Mouse (Mus musculus) bone marrow macrophage, adult 2 months (primary cell): ENCODE measurements at regions not wholly inside any gene's neighbourhood (a gene's known extent, or its start where the extent isn't known, plus 50 kb on each side); places are given as distances from the start of the nearest gene placed in this dataset.

Experiments used
- H3K27ac ChIP-seq: 2 replicates; pipeline ENCODE4 v1.5.1; 2012; ENCODE audit warnings: low read depth, low read length; ENCODE audit not compliant: insufficient read depth
- H3K4me1 ChIP-seq: 2 replicates; pipeline ENCODE4 v1.6.1; 2012; ENCODE audit warnings: low read length; ENCODE audit not compliant: control insufficient read depth, insufficient read depth
- H3K4me3 ChIP-seq: 2 replicates; pipeline ENCODE4 v1.5.1; 2012; ENCODE audit warnings: mild to moderate bottlenecking, low read length, moderate library complexity; ENCODE audit not compliant: insufficient read depth
- CTCF ChIP-seq: IDR thresholded peaks from 2 replicates; pipeline ENCODE4 v1.5.1; 2012; ENCODE audit warnings: low read depth, mild to moderate bottlenecking, low read length, moderate library complexity
- POLR2A ChIP-seq: IDR thresholded peaks from 2 replicates; pipeline ENCODE4 v1.6.1; 2012; ENCODE audit warnings: mild to moderate bottlenecking, low read depth, low read length, borderline replicate concordance

DNA sequence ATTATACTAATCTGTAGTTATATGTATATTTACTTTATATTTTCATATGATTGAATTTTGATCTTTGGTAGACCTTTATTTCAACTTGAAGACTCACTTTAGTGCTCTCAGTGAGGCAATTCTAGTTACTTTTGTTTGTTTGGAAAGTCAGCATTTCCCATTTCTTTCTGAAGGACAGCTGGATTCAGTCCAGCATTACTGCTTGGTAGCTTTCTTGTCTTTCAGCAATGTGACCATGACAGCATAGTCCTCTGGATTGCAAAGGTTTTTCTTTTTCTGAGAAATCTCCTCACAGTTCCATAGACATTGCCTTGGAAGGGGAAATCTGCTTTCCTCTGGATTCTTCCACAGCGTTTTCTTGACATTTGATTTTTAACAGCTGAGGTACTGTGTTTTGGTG, 93.1 kb downstream of the Fam76b start:
- H3K4me1 ChIP-seq = no peaks in the 10 kb centered on the region
- TF ChIP-seq CTCF (no peak), POLR2A (no peak)
- H3K4me3 ChIP-seq = no peak overlapping the region
- no peak overlapping the region for H3K27ac ChIP-seq

GRCm38 (mm10) chr9:13932001-13932508, 104.5 kb downstream of the Fam76b start:
- no peaks in the 10 kb centered on the region for H3K4me1 ChIP-seq
- TF ChIP-seq CTCF = no peak
- no peak for TF ChIP-seq POLR2A

GRCm38 (mm10) chr9:13933404-13933803, 105.9 kb downstream of the Fam76b start:
- no peak for TF ChIP-seq CTCF
- TF ChIP-seq POLR2A = no peak
- no peaks in the 10 kb centered on the region for H3K4me1 ChIP-seq
- H3K27ac ChIP-seq = no peak overlapping the region
- H3K4me3 ChIP-seq = no peak overlapping the region

More at GRCm38 (mm10) chr9:13932001-13932508, 104.5 kb downstream of the Fam76b start:
- Histone ChIP-seq H3K27ac (no peak overlapping the region), H3K4me3 (no peak overlapping the region)

GRCm38 (mm10) chr9:13937301-13937700, 109.8 kb downstream of the Fam76b start:
- no peak overlapping the region for H3K4me3 ChIP-seq
- no peaks in the 10 kb centered on the region for H3K4me1 ChIP-seq
- no peak overlapping the region for H3K27ac ChIP-seq
- TF ChIP-seq POLR2A (no peak), CTCF (no peak)

- Histone ChIP-seq H3K4me1 (no peaks in the 10 kb centered on the region), H3K4me3 (no peak overlapping the region), H3K27ac (no peak overlapping the region)
- TF ChIP-seq CTCF = no peak
- TF ChIP-seq POLR2A = no peak
Measured at GRCm38 (mm10) chr9:13946519-13946918, 119.0 kb downstream of the Fam76b start.

DNA sequence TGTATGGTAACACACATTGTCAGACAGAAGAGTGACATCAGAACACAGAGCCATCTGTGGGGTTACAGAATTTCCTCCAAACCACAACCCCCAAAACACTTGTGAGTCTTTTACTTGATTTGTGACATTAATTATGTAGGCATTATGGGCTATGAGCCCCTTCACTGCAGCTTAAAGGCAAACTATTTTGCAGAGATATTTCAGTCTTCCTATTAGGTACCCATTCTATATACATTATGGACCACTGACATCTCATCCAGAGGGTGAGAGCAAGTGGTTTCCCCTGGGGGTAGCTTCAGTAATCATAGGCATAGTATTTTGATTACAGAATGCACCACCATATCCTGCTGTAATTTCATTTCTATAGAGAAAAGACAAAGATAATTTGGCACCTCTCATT, 124.6 kb downstream of the Fam76b start:
- Histone ChIP-seq H3K4me3 (no peak overlapping the region), H3K27ac (no peak overlapping the region), H3K4me1 (no peaks in the 10 kb centered on the region)
- no peak for TF ChIP-seq CTCF
- no peak for TF ChIP-seq POLR2A

DNA sequence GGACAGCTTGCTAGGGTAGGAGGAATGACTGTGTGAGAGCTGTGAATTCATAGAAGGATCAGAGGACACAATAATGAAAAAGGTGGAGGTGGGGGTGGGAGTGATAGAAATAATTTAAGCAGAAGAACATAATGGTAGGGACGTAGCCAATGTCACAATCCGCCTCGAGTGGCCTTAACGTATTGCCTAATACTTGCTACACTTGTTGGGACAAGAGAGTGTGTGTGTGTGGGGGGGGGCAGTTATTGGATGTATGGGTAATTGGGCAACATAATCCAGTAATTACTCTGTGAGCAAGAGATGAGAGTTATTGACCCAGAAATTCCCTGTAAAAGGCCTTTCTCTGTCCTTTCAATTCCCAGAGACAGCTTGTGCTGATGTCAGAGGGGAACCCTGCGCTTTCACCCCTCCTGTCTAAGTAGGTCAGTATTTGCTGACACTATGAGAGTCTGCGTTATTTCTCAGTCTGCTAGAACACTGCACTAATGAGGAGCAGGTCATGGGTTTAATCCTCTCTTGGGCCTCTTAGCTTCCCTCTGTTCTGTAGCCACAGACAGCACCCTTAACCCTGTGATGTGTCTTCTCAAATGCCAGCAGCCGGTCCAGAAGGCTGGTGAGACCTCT, 135.7 kb downstream of the Fam76b start:
- no peak for TF ChIP-seq CTCF
- no peak for TF ChIP-seq POLR2A
- H3K4me3 ChIP-seq = no peak overlapping the region
- no peak overlapping the region for H3K27ac ChIP-seq
- no peaks in the 10 kb centered on the region for H3K4me1 ChIP-seq

GRCm38 (mm10) chr9:13963796-13964195, 136.3 kb downstream of the Fam76b start:
- no peak overlapping the region for H3K4me3 ChIP-seq
- H3K4me1 ChIP-seq = no peaks in the 10 kb centered on the region
- TF ChIP-seq CTCF (no peak), POLR2A (no peak)

GRCm38 (mm10) chr9:13964256-13964655, 136.7 kb downstream of the Fam76b start:
- Histone ChIP-seq H3K4me1 (no peaks in the 10 kb centered on the region), H3K4me3 (no peak overlapping the region), H3K27ac (no peak overlapping the region)
- TF ChIP-seq POLR2A = no peak
- TF ChIP-seq CTCF = no peak

More at GRCm38 (mm10) chr9:13963796-13964195, 136.3 kb downstream of the Fam76b start:
- H3K27ac ChIP-seq = no peak overlapping the region

DNA sequence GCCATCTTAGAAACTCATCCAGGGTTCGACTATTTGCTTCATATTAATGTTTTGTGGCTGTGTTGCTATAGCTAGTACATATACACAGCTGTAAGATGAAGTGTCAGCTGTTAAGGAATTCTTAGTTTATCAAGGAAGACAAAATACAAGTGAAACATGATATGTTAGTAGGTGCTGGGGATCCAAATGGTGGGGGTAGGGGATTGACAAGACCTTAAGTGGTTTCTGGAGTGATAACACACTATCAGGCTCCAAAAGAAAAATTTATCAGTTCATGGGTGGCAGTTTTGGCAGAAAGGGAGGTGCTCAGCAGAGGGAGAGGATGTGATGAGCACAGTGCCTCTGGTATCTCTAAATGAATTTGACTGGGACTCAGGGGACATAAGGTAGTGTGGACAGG, 138.7 kb downstream of the Fam76b start:
- Histone ChIP-seq H3K27ac (no peak overlapping the region), H3K4me3 (no peak overlapping the region), H3K4me1 (no peaks in the 10 kb centered on the region)
- TF ChIP-seq CTCF (no peak), POLR2A (no peak)
